Mouse (Mus musculus) heart, adult 8-10 months (tissue): ENCODE results near the gene Rfx7. TPM values are rescaled to one million over a fixed set of nuclear protein-coding genes. Genes with fewer than 3 reads are reported as not detected.
"Not testable (repeated sequence)": the region's sequence is repeated elsewhere in the genome, so short reads cannot be mapped to it uniquely, and the experiment has no call there.

ENCODE experiments used
- DNase-seq: peaks from one replicate; pipeline ENCODE4 v3.0.0; 2022; ENCODE audit warnings: low spot score
- microRNA-seq: library from miRNA; unstranded; fragments of <30 nt; microRNA quantifications from one replicate; pipeline ENCODE4 v1.2.0, GENCODE M21; 2022
- total RNA-seq, 4 experiments: library from RNA; stranded (reverse); gene quantifications; 2 replicates each; pipeline ENCODE4 v1.2.4; 2022

Rfx7 gene
- total RNA-seq, 4 experiments from 2014 or later = 7.4 to 8.9 (median 8.7) TPM

DNA sequence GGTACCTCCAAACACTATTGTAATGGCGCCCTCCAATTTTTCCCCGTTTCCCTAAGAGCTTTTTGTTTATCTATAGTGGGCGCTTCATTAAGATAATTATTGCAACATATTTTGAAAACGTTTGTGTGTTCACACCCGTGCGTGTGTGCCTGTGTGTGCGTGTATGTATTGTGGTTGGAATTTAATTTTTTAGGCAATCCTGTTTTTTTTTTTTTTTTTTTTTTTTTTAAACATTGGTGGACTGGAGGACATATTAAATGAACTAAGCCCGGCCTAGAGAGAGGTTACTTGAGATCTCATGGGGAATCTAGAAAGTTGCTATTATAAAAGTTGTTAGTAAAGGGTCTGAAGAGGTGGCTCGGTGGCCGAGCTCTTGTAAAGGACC is 131.5 kb downstream of the Rfx7 start:
- DNase-seq = no peak

DNA sequence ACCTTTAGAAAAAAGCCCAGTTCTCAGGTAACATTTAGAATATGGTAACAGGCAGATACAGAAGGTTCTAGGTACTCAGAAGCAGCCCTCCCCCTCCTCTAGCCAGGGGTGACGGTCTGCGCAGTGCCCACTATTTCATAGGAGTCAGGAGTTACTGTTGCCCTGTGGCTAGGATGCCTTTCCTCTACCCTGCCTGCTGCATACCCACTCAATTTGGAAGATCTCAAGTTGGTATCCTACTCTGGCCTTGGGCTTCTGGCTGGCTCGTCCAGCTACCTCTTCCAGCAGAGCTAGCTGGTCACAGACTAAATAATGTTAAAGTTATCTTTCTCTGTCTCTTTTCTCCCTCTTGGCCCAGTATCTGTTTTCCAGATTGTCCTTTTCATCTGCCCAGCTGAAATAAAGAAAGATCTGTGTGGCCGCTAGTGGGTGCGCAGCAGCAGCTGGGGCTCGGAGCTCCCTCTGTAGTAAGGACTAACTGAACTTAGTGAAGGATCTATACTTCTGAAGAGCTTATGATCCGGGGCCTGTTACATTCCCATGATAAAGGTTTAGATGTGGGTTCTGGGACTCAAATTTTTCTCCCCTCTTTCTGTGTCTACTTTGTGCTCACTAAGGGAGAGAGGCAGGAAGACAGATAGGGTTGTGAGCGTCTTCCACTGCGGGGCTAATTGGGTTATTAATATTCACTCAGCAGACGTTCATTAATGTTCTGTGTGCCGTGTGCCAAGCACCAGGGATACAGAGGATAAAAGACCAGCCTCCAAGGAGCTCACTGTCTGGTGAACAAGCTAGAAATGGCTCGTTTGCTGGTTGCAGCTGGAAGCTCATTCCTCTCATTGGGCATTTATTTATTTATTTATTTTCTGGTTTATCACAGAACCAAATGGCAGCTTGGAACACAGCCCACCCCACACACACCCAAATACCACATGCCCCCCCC is 132.6 kb downstream of the Rfx7 start:
- DNase-seq = no peak

DNA sequence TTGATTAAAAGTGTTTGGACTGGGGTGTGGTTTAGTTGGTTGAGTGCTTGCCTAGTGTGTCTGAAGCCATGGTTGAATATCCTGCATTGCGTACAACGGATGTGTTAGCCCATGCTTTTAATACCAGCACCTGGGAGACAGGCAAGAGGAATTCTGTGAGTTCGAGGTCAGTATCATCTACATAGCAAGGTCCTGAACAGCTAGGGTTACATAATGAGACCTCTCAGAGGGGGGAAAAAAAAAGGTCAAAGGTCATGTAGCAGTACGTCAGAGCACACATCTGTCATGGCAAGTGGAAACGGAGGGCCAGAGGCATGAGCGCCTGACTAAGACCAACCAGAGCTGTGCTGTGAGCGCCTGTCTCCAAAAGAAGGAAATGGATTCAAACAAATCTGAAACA is 133.5 kb downstream of the Rfx7 start:
- DNase-seq = no peak

DNA sequence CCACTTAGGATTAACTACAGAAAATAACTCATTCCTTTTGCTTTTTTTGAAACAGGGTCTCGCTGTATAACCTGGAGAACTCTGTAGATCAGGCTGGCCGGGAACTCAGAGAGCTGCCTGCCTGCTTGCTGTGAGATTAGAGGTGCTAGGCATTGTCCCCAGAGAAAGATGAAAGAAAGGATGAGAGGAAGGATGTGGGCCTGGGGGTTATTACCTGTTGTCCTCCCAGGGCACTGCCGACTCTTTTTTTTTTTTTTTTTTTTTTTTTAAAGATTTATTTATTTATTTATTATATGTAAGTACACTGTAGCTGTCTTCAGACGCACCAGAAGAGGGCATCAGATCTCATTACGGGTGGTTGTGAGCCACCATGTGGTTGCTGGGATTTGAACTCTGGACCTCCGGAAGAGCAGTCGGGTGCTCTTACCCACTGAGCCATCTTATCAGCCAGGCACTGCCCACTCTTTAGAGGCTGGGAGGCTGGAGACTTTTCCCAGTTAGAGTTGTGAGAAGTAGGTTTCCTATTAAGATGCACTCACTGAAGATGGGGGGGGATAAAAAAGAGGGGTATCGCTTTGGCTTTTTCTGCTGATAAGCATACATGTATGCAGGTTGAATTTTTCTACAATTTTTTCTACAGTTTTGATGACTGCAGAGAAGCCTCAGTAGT is 134.4 kb downstream of the Rfx7 start:
- DNase-seq = not testable (repeated sequence)

DNA sequence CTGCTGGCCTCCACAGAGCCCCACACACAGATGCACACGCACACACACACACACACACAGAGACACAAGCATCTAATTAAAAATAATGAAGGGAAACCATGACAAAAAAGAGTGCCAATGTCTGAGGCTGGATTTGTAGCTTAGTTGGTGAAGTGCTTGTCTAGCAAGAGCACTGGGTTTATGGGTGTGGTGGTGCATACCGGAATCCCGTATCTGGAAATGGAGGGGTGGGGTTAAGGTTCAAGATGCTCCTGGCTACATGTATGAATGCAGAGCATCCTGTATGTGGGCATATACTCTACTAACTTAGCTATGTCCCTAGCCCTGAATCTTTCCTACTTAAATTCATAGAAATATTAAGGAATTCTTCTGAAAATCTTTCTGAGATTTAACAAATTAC is 135.1 kb downstream of the Rfx7 start:
- no peak for DNase-seq

DNA sequence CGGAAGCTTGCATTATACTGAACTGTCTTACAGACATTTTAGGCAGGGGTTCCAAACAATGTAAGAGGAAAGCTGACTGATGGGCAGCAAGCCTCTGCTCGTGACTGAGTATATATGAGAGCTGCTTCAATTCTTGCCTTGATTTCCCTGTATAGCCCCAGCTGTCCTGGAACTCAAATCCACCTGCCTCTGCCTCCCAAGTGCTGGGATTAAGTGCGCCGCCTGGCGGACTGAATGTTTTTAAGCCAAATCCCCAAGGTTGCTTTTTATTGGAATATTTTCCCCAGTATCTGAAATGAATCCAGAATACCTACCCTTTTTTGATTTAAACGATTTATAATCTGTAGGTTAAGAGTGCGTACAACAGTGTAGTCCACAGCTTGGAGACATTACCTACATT is 137.3 kb downstream of the Rfx7 start:
- no peak for DNase-seq

DNA sequence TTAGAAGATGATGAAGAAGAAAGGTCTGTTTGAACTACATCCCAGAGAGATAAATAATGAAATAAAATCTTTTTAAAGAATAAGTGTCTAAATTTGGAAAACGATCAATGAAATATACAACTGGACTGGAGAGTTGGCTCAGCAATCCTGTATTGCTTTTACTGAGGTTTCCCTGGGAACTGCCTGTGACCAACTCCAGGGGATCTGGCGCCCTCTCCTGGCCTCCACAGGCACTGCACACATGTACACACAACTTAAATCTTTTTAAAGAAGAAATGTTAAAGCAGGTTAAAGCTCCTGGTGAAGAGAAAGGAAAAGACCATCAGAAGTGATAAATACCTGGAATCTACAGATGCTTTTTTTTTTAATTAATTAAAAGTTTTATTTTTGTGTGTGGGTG is 140.3 kb downstream of the Rfx7 start:
- DNase-seq = peak; percentile 81

Small RNAs within 50 kb of the gene (microRNA-seq; reads per million reads assigned to microRNA genes)
- gene Gm28010 = not detected

Other genes with a start within 250 kb of the Rfx7 start
- gene Mns1, start 94.2 kb upstream of the Rfx7 start, total RNA-seq = under 1 TPM in 3 of 4 experiments, not detected in 1; 0.12 to 0.22 (median 0.14) TPM
- gene Tex9, start 40.0 kb upstream of the Rfx7 start, total RNA-seq = 1 to 10 TPM; 2.0 to 2.6 (median 2.4) TPM
- gene Nedd4, start 130.1 kb downstream of the Rfx7 start, total RNA-seq = 100 to 1,000 TPM; 344 to 366 (median 354) TPM